Mouse (Mus musculus) MEL (cell line): Measurements from ENCODE around the gene Elmod3.

Experiments used
- CTCF ChIP-seq, 3 experiments: IDR thresholded peaks in 2 of 3; conservative IDR thresholded peaks in 1 of 3; 2 replicates each; pipeline ENCODE4 v1.5.1; 2011 to 2012; ENCODE audit warnings: low read length in 3 of 3, low read depth in 2 of 3, mild to moderate bottlenecking in 2 of 3, improper control_type of control experiment in 1 of 3, inconsistent platforms in 1 of 3, mixed read lengths in 1 of 3, moderate library complexity in 1 of 3; ENCODE audit not compliant: control insufficient read depth in 1 of 3, insufficient read depth in 1 of 3, poor library complexity in 1 of 3, severe bottlenecking in 1 of 3
- ETS1 ChIP-seq: IDR thresholded peaks from 2 replicates; pipeline ENCODE4 v1.6.1; 2012; ENCODE audit warnings: low read depth, mild to moderate bottlenecking, inconsistent platforms, low read length, improper control_type of control experiment, moderate library complexity
- GATA1 ChIP-seq: IDR thresholded peaks from 2 replicates; pipeline ENCODE4 v1.6.1; 2011; ENCODE audit warnings: low read depth, low read length, improper control_type of control experiment
- MXI1 ChIP-seq: IDR thresholded peaks from 2 replicates; pipeline ENCODE4 v1.6.1; 2011; ENCODE audit warnings: mild to moderate bottlenecking, low read depth, low read length, improper control_type of control experiment
- POLR2AphosphoS2 ChIP-seq: IDR thresholded peaks from 2 replicates; pipeline ENCODE4 v1.6.1; 2011; ENCODE audit warnings: low read length, improper control_type of control experiment
- RCOR1 ChIP-seq: IDR thresholded peaks from 2 replicates; pipeline ENCODE4 v1.6.1; 2012; ENCODE audit warnings: low read depth, mild to moderate bottlenecking, inconsistent platforms, low read length, improper control_type of control experiment
- ZC3H11A ChIP-seq: IDR thresholded peaks from 2 replicates; pipeline ENCODE4 v1.6.1; 2012; ENCODE audit warnings: low read depth, mild to moderate bottlenecking, inconsistent platforms, low read length, improper control_type of control experiment

- no peak for TF ChIP-seq ZC3H11A
- TF ChIP-seq POLR2AphosphoS2, result no peak
- no peak for TF ChIP-seq ETS1
- no peak for TF ChIP-seq CTCF (IDR thresholded peaks at IDR 0.05 in 2 of 3, conservative IDR thresholded peaks at IDR 0.05 in 1 of 3; ENCODE audit: control insufficient read depth in 1 of 3, insufficient read depth in 1 of 3, low read depth in 2 of 3, low read length in 3 of 3, poor library complexity in 1 of 3, severe bottlenecking in 1 of 3)
- no peak for TF ChIP-seq RCOR1
- TF ChIP-seq GATA1, result no peak
- TF ChIP-seq MXI1, result no peak
These were observed 60.2 kb downstream of the Elmod3 start for GRCm38 (mm10) chr6:72537998-72538500.
